10 mouse cellular contexts compared by ENCODE assay signal in the genomic region with DNA sequence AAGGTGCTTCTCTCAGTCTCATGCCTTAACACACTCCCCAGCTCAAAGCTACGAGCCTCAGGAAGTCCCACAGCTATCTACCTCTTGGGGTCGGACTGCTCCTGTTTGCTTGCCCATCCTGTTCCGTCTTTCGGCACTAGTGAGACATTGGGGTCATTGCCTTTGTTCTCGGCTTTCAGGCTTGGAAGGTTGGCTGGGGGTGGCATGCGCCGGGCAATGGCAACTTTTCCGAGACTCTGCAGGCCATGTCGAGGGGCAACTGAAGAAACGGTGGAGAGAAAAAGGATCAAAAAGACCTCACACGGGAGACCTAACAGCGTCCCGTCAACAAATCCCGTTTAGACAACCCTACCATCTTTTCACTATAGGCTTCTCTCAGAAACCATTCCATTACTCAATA. TPM values are rescaled to one million over a fixed set of nuclear protein-coding genes. Genes with fewer than 3 reads are reported as not detected.
DNase-seq lines count a peak whose midpoint lies in the region; ATAC-seq and TF ChIP-seq lines count a peak whose summit lies in the region.
"Had no signal": no experiment of that assay in that cellular context is flagged by ENCODE, and none has a peak within 500 bp of the region (broad histone marks: within the 10 kb centered on the region; RNA-seq: fewer than 3 reads in every experiment).

No protein-coding gene starts in this region.

- ATAC-seq in heart, embryonic 11.5 days (replicated peaks; ENCODE audit: insufficient number of reproducible peaks, low FRiP score, low TSS enrichment): no peak
- no peak for ATAC-seq in G1E (ENCODE audit: extremely low read depth, insufficient number of reproducible peaks, low FRiP score, poor library complexity, severe bottlenecking)
- no peak for ATAC-seq in hindbrain, embryonic 11.5 days (ENCODE audit: low FRiP score)
- ATAC-seq in midbrain, embryonic 11.5 days (ENCODE audit: low FRiP score): no peak
- ATAC-seq: inflammation-experienced regulatory T-cells, adult 6 months had no signal

- H3K4me1 ChIP-seq in heart, embryonic 11.5 days (ENCODE audit: control insufficient read depth, insufficient read depth, low read length): peaks cover 14% of the 10 kb centered on the region
- H3K4me1 ChIP-seq in G1E (ENCODE audit: insufficient read depth, low read depth, low read length): peaks cover 65% of the 10 kb centered on the region
- H3K4me1 ChIP-seq in hindbrain, embryonic 11.5 days (replicated peaks; ENCODE audit: control insufficient read depth, insufficient read depth, low read length): peaks cover 5% of the 10 kb centered on the region; the same call in 1 of the 2 replicates
- peaks cover 19% of the 10 kb centered on the region for H3K4me1 ChIP-seq in midbrain, embryonic 11.5 days (ENCODE audit: control insufficient read depth, insufficient read depth, low read length)
- peaks cover 14% of the 10 kb centered on the region for H3K4me1 ChIP-seq in thymus, adult 2 months (replicated peaks; ENCODE audit: control insufficient read depth, insufficient read depth, low read length)

- no peak overlapping the region for H3K27ac ChIP-seq in heart, embryonic 11.5 days (ENCODE audit: low read depth, low read length)
- H3K27ac ChIP-seq in hindbrain, embryonic 11.5 days (ENCODE audit: low read depth, low read length): no peak overlapping the region
- no peak overlapping the region for H3K27ac ChIP-seq in midbrain, embryonic 11.5 days (ENCODE audit: low read depth, low read length)
- no peak overlapping the region for H3K27ac ChIP-seq in thymus, adult 2 months (ENCODE audit: control insufficient read depth, insufficient read depth, low read length)

- H3K4me2 ChIP-seq in heart, embryonic 11.5 days: peak overlapping the region; percentile 93
- H3K4me2 ChIP-seq in hindbrain, embryonic 11.5 days (replicated peaks; ENCODE audit: low read depth, low read length): peak overlapping the region; percentile 92; the same call in 1 of the 2 replicates
- peak overlapping the region; percentile 97; the same call in 1 of the 2 replicates for H3K4me2 ChIP-seq in midbrain, embryonic 11.5 days

- TF ChIP-seq POLR2A in thymus, adult 2 months (IDR thresholded peaks at IDR 0.05; ENCODE audit: control insufficient read depth, extremely low read depth, insufficient read depth, low read length, poor library complexity): no peak

- 0 out of 2 replicates have a peak overlapping the region, but pooled peaks have one; percentile 2 for H3K9ac ChIP-seq in heart, embryonic 11.5 days (ENCODE audit: low read depth, low read length)
- no peak overlapping the region for H3K9ac ChIP-seq in hindbrain, embryonic 11.5 days (ENCODE audit: low read depth, low read length)
- H3K9ac ChIP-seq in midbrain, embryonic 11.5 days (ENCODE audit: low read length): peak overlapping the region; percentile 100; the same call in 1 of the 2 replicates

- TF ChIP-seq CTCF in G1E (IDR thresholded peaks at IDR 0.05; ENCODE audit: low read depth, low read length): no peak
- no peak for TF ChIP-seq CTCF in thymus, adult 2 months (IDR thresholded peaks at IDR 0.05; ENCODE audit: borderline replicate concordance, control insufficient read depth, extremely low read depth, insufficient read depth, low read length, poor library complexity)

- peaks cover 47% of the 10 kb centered on the region for H3K36me3 ChIP-seq in heart, embryonic 11.5 days (ENCODE audit: control insufficient read depth, insufficient read depth, low read length)
- H3K36me3 ChIP-seq in G1E (replicated peaks): peaks cover 65% of the 10 kb centered on the region
- H3K36me3 ChIP-seq in hindbrain, embryonic 11.5 days (ENCODE audit: control insufficient read depth, insufficient read depth, low read length): peaks cover 39% of the 10 kb centered on the region
- H3K36me3 ChIP-seq in midbrain, embryonic 11.5 days (ENCODE audit: control insufficient read depth, insufficient read depth, low read length): peaks cover 46% of the 10 kb centered on the region
- peaks cover 47% of the 10 kb centered on the region for H3K36me3 ChIP-seq in thymus, adult 2 months (ENCODE audit: control insufficient read depth, insufficient read depth, low read length)

- H3K9me3 ChIP-seq in heart, embryonic 11.5 days (replicated peaks; ENCODE audit: control insufficient read depth, low read length): no peaks in the 10 kb centered on the region
- no peaks in the 10 kb centered on the region for H3K9me3 ChIP-seq in G1E (replicated peaks)
- no peaks in the 10 kb centered on the region for H3K9me3 ChIP-seq in hindbrain, embryonic 11.5 days (ENCODE audit: control insufficient read depth, low read length)
- H3K9me3 ChIP-seq in midbrain, embryonic 11.5 days (ENCODE audit: control insufficient read depth, low read length): no peaks in the 10 kb centered on the region

- peak overlapping the region; percentile 94 for H3K4me3 ChIP-seq in heart, embryonic 11.5 days (ENCODE audit: low read depth, low read length)
- peak overlapping the region; percentile 91; the same call in 1 of the 2 replicates for H3K4me3 ChIP-seq in G1E (ENCODE audit: low read depth, low read length)
- peak overlapping the region; percentile 100; the same call in 1 of the 2 replicates for H3K4me3 ChIP-seq in hindbrain, embryonic 11.5 days (ENCODE audit: low read depth, low read length)
- H3K4me3 ChIP-seq in midbrain, embryonic 11.5 days (ENCODE audit: low read depth, low read length): peak overlapping the region; percentile 100; the same call in 1 of the 2 replicates
- no peak overlapping the region for H3K4me3 ChIP-seq in thymus, adult 2 months (ENCODE audit: control insufficient read depth, insufficient read depth, low read length)

- no peaks in the 10 kb centered on the region for H3K27me3 ChIP-seq in heart, embryonic 11.5 days (ENCODE audit: control insufficient read depth, insufficient read depth, low read length)
- no peaks in the 10 kb centered on the region for H3K27me3 ChIP-seq in G1E (ENCODE audit: insufficient read depth, low read length)
- no peaks in the 10 kb centered on the region for H3K27me3 ChIP-seq in hindbrain, embryonic 11.5 days (ENCODE audit: control insufficient read depth, insufficient read depth, low read length)
- H3K27me3 ChIP-seq in midbrain, embryonic 11.5 days (ENCODE audit: control insufficient read depth, insufficient read depth, low read length): no peaks in the 10 kb centered on the region
- H3K27me3 ChIP-seq in thymus, adult 2 months (ENCODE audit: control insufficient read depth, insufficient read depth, low read length): no peaks in the 10 kb centered on the region

- WGBS in heart, embryonic 11.5 days (ENCODE audit: insufficient replicate concordance): 74% methylated on average over 14 of the region's 14 CpGs
- WGBS in hindbrain, embryonic 11.5 days: 79% methylated on average over 14 of the region's 14 CpGs
- WGBS in midbrain, embryonic 11.5 days: 80% methylated on average over 14 of the region's 14 CpGs
- 92% methylated on average over 14 of the region's 14 CpGs for WGBS in thymus, adult 2 months

- DNase-seq in heart, adult 8-10 months (ENCODE audit: low spot score): no peak
- DNase-seq in G1E (ENCODE audit: low spot score): no peak
- no peak for DNase-seq in hindbrain, embryonic 11.5 days (ENCODE audit: low spot score)
- no peak for DNase-seq in midbrain, embryonic 11.5 days (ENCODE audit: low spot score, missing footprints)
- DNase-seq in layer of hippocampus, adult 8-10 months (ENCODE audit: low spot score in 2 of 2): no peak
- DNase-seq in cerebellum, postnatal 14 days: no peak
- DNase-seq in thymus, adult 2 months: no peak
- DNase-seq: thymus, postnatal 25 days had no signal

RNA-seq across cellular contexts. Expression of gene Prrc2a, which starts 2.6 kb away (rescaled TPM):
- 128 and 163 TPM in 2 replicates for polyA plus RNA-seq in heart, embryonic 11.5 days (2014; fragmentation: Nextera tagmentation; extraction: Ambion mirVana)
- 100 to 1,000 TPM; 130 to 143 (median 140) TPM for total RNA-seq in heart, adult 8-10 months (2022)
- total RNA-seq in G1E (2014; fragmentation: Nextera tagmentation) (773 and 873 TPM in 2 replicates), G1E (2017) (35.3 and 36.8 TPM in 2 replicates)
- 1,534 and 1,682 TPM in 2 replicates for polyA plus RNA-seq in G1E (2012)
- 167 and 205 TPM in 2 replicates for polyA plus RNA-seq in hindbrain, embryonic 11.5 days (2014; fragmentation: Nextera tagmentation; extraction: Ambion mirVana)
- polyA plus RNA-seq in midbrain, embryonic 11.5 days (2014; fragmentation: Nextera tagmentation; extraction: Ambion mirVana): 138 and 153 TPM in 2 replicates
- total RNA-seq in layer of hippocampus, adult 8-10 months (2022): 100 to 1,000 TPM; 302 to 328 (median 308) TPM
- polyA plus RNA-seq in thymus, adult 2 months (2012; rRNA removed): 770 and 778 TPM in 2 replicates

RNA-seq across cellular contexts. Expression of gene Aif1, which starts 13.7 kb away (rescaled TPM):
- polyA plus RNA-seq in heart, embryonic 11.5 days (2014; fragmentation: Nextera tagmentation; extraction: Ambion mirVana): 2.7 and 4.2 TPM in 2 replicates
- 1 to 10 TPM; 1.9 to 3.3 (median 2.4) TPM for total RNA-seq in heart, adult 8-10 months (2022)
- total RNA-seq in G1E (2014; fragmentation: Nextera tagmentation) (3.1 TPM in 1 of 2 replicates, not detected in the other), G1E (2017) (2.1 and 3.2 TPM in 2 replicates)
- 0.17 TPM in 1 of 2 replicates, not detected in the other for polyA plus RNA-seq in G1E (2012)
- 6.1 and 8.4 TPM in 2 replicates for polyA plus RNA-seq in hindbrain, embryonic 11.5 days (2014; fragmentation: Nextera tagmentation; extraction: Ambion mirVana)
- polyA plus RNA-seq in midbrain, embryonic 11.5 days (2014; fragmentation: Nextera tagmentation; extraction: Ambion mirVana): 7.8 and 8.4 TPM in 2 replicates
- 10 to 100 TPM in 2 of 4 experiments, 1 to 10 TPM in 2; 6.3 to 45.4 (median 25.7) TPM for total RNA-seq in layer of hippocampus, adult 8-10 months (2022)
- polyA plus RNA-seq in thymus, adult 2 months (2012; rRNA removed): 5.4 and 8.9 TPM in 2 replicates

RNA-seq across cellular contexts. Expression of gene Lst1, which starts 26.1 kb away (rescaled TPM):
- polyA plus RNA-seq in heart, embryonic 11.5 days (2014; fragmentation: Nextera tagmentation; extraction: Ambion mirVana): 4.9 and 5.0 TPM in 2 replicates
- 1 to 10 TPM; 1.8 to 3.6 (median 2.6) TPM for total RNA-seq in heart, adult 8-10 months (2022)
- total RNA-seq in G1E (2014; fragmentation: Nextera tagmentation) (81.9 and 91.5 TPM in 2 replicates), G1E (2017) (391 and 521 TPM in 2 replicates)
- 7.1 and 8.0 TPM in 2 replicates for polyA plus RNA-seq in G1E (2012)
- 5.6 and 9.8 TPM in 2 replicates for polyA plus RNA-seq in hindbrain, embryonic 11.5 days (2014; fragmentation: Nextera tagmentation; extraction: Ambion mirVana)
- polyA plus RNA-seq in midbrain, embryonic 11.5 days (2014; fragmentation: Nextera tagmentation; extraction: Ambion mirVana): 7.8 and 10.2 TPM in 2 replicates
- 10 to 100 TPM in 1 of 4 experiments, 1 to 10 TPM in 3; 5.0 to 13.2 (median 7.1) TPM for total RNA-seq in layer of hippocampus, adult 8-10 months (2022)
- polyA plus RNA-seq in thymus, adult 2 months (2012; rRNA removed): 30.7 and 49.6 TPM in 2 replicates

RNA-seq across cellular contexts. Expression of gene Bag6, which starts 27.1 kb away (rescaled TPM):
- polyA plus RNA-seq in heart, embryonic 11.5 days (2014; fragmentation: Nextera tagmentation; extraction: Ambion mirVana): 72.5 and 77.4 TPM in 2 replicates
- 100 to 1,000 TPM; 233 to 266 (median 242) TPM for total RNA-seq in heart, adult 8-10 months (2022)
- total RNA-seq in G1E (2014; fragmentation: Nextera tagmentation) (160 and 182 TPM in 2 replicates), G1E (2017) (60.7 and 69.5 TPM in 2 replicates)
- 686 and 799 TPM in 2 replicates for polyA plus RNA-seq in G1E (2012)
- 105 and 117 TPM in 2 replicates for polyA plus RNA-seq in hindbrain, embryonic 11.5 days (2014; fragmentation: Nextera tagmentation; extraction: Ambion mirVana)
- polyA plus RNA-seq in midbrain, embryonic 11.5 days (2014; fragmentation: Nextera tagmentation; extraction: Ambion mirVana): 96.0 and 104 TPM in 2 replicates
- total RNA-seq in layer of hippocampus, adult 8-10 months (2022): 100 to 1,000 TPM; 291 to 311 (median 298) TPM
- polyA plus RNA-seq in thymus, adult 2 months (2012; rRNA removed): 411 TPM in 2 replicates

RNA-seq across cellular contexts. Expression of gene Apom, which starts 30.3 kb away (rescaled TPM):
- polyA plus RNA-seq in heart, embryonic 11.5 days (2014; fragmentation: Nextera tagmentation; extraction: Ambion mirVana): 2.3 and 12.9 TPM in 2 replicates
- under 1 TPM in 1 of 4 experiments, not detected in 3; 0.26 TPM for total RNA-seq in heart, adult 8-10 months (2022)
- total RNA-seq in G1E (2014; fragmentation: Nextera tagmentation): not detected in 2 replicates
- 0.22 and 0.23 TPM in 2 replicates for total RNA-seq in G1E (2017)
- polyA plus RNA-seq in G1E (2012): 0.10 and 0.11 TPM in 2 replicates
- polyA plus RNA-seq in hindbrain, embryonic 11.5 days (2014; fragmentation: Nextera tagmentation; extraction: Ambion mirVana): 0.34 and 0.49 TPM in 2 replicates
- 0.37 and 0.45 TPM in 2 replicates for polyA plus RNA-seq in midbrain, embryonic 11.5 days (2014; fragmentation: Nextera tagmentation; extraction: Ambion mirVana)
- total RNA-seq in layer of hippocampus, adult 8-10 months (2022): not detected
- polyA plus RNA-seq in thymus, adult 2 months (2012; rRNA removed): 0.55 and 0.85 TPM in 2 replicates
- polyA plus RNA-seq: inflammation-experienced regulatory T-cells, adult 6 months had no signal
